Mouse (Mus musculus) 3T3-L1 (cell line): ENCODE measurements at regions not wholly inside any gene's neighbourhood (a gene's known extent, or its start where the extent isn't known, plus 50 kb on each side); places are given as distances from the start of the nearest gene placed in this dataset.
A peak's percentile ranks its signal among the peaks of the same experiment; 100 is the strongest.

Experiments
- DNase-seq: peaks from one replicate; pipeline ENCODE4 v3.0.0-alpha.2; 2015; ENCODE audit warnings: low read depth, low spot score

- peak; percentile 39 for DNase-seq
Observed at GRCm38 (mm10) chr13:6377919-6378318, 170.0 kb upstream of the Pitrm1 start.

GRCm38 (mm10) chr13:6395562-6396223 is 152.3 kb upstream of the Pitrm1 start:
- no peak for DNase-seq

- DNase-seq: no peak
Observed at GRCm38 (mm10) chr13:6397648-6398047, 150.3 kb upstream of the Pitrm1 start.

- DNase-seq: no peak
Observed at GRCm38 (mm10) chr13:6431821-6432220, 116.1 kb upstream of the Pitrm1 start.

GRCm38 (mm10) chr13:6446976-6447375 is 101.0 kb upstream of the Pitrm1 start:
- DNase-seq: peak; percentile 53

GRCm38 (mm10) chr13:6461363-6461762 is 86.6 kb upstream of the Pitrm1 start:
- peak; percentile 36 for DNase-seq

GRCm38 (mm10) chr13:6465911-6466419 is 82.0 kb upstream of the Pitrm1 start:
- no peak for DNase-seq

GRCm38 (mm10) chr13:6469446-6470227 is 78.3 kb upstream of the Pitrm1 start:
- DNase-seq: peak; percentile 62

GRCm38 (mm10) chr13:6470286-6471103 is 77.5 kb upstream of the Pitrm1 start:
- DNase-seq: no peak

- peak; percentile 90 for DNase-seq
Observed at GRCm38 (mm10) chr13:6471643-6472042, 76.3 kb upstream of the Pitrm1 start.

GRCm38 (mm10) chr13:6473401-6474190 is 74.4 kb upstream of the Pitrm1 start:
- DNase-seq: peak; percentile 80

GRCm38 (mm10) chr13:6479667-6480066 is 68.3 kb upstream of the Pitrm1 start:
- no peak for DNase-seq

- no peak for DNase-seq
Observed at GRCm38 (mm10) chr13:6484418-6484817, 63.5 kb upstream of the Pitrm1 start.

GRCm38 (mm10) chr13:6487837-6488236 is 60.1 kb upstream of the Pitrm1 start:
- no peak for DNase-seq

- peak; percentile 36 for DNase-seq
Observed at GRCm38 (mm10) chr13:6492916-6493619, 54.9 kb upstream of the Pitrm1 start.
